Mouse (Mus musculus) spleen, postnatal 14 days (tissue): Measurements from ENCODE around the gene S1pr5.
"Not testable (repeated sequence)": the region's sequence is repeated elsewhere in the genome, so short reads cannot be mapped to it uniquely, and the experiment has no call there.

Experiments
- DNase-seq, 2 experiments: peaks; one replicate each; pipeline ENCODE4 v3.0.0; 2021 to 2022; ENCODE audit warnings: low spot score in 2 of 2

S1pr5 gene

DNA sequence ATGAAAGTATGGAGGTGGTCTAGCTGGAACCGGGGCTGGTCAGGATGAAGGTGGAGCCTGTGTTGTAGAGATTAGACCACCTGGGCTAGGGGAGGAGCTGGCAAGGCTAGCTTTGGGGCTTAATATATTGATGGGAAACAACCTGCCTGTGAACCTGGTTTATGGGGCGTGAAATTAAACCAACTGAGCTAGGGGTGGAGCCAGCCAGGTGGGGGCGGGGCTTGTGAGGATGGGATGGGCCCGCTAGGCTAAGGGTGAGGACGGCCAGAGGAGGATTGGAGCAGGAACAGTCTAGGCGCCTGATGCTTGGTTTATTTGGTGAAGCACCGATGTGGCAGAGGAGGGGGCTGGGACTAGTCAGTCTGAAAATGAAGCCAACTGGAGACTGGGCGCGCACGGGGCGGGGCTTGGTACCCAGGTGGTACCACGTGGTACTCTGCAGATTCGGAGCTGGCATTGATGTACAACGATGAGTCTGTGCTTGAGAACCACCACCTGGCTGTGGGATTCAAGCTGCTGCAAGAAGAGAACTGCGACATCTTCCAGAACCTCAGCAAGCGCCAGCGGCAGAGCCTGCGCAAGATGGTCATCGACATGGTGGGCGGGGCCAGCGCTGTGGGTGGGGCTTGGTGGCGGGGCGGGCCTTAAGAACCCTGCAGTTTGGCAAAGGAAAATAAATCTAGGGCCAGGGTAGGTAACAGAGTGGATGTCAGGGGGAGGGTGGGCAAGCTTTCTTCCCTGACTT is 43.5 kb downstream of the S1pr5 start:
- no peak for DNase-seq

DNA sequence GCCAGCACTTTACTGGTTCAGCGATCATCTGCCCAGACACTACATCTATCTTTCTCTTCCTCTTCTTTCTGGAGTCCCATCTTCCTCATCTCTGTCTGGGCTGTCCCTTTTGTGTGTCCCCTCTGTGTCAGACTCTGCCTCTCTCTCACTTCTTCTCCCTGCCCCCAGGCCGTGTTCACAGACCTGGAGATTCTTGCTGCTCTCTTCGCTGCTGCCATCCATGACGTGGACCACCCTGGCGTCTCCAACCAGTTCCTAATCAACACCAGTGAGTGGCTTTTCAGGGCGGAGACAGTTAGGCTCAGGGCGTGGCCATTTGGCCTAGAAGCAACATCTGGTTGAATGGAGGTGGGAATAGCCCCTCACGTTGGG is 44.1 kb downstream of the S1pr5 start:
- DNase-seq, result no peak

DNA sequence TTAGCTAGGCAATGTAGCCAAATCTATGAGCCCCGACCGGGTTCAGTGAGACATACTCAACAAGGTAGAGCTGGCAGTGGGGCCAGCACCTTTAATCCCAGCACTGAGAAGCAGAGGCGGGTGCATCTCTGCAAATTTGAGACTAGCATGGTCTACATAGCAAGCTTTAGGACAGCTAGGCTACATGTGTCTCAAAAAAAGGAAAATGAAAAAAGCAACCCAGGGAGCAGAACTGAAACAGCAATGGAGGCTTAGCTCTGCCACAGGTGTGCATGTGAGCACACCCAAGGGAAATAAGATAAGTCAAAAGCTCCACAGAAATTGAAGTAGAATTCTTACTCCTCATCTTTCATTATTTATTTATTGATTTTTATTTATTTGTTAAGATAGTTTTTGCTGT is 49.3 kb downstream of the S1pr5 start:
- no peak for DNase-seq

DNA sequence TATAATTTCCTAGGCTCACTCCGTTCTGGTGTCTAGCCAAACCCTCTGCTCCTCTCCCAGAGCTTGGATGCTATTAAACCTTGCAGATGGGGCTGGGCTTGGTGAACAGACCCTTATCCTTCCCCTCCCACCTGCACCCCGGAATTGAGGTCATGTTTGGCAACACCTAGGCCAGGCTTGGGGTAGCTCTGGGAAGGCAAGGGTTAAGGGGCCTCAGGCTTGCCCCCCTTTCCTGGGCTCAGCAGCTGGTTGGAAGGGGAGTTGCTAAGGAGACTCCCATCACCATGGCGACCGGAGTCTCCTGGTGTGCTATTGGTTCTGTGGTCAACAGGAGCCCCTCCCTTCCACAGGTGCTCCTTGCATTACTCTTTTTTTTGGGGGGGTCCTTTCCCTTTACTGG is 50.3 kb downstream of the S1pr5 start:
- DNase-seq, result no peak

DNA sequence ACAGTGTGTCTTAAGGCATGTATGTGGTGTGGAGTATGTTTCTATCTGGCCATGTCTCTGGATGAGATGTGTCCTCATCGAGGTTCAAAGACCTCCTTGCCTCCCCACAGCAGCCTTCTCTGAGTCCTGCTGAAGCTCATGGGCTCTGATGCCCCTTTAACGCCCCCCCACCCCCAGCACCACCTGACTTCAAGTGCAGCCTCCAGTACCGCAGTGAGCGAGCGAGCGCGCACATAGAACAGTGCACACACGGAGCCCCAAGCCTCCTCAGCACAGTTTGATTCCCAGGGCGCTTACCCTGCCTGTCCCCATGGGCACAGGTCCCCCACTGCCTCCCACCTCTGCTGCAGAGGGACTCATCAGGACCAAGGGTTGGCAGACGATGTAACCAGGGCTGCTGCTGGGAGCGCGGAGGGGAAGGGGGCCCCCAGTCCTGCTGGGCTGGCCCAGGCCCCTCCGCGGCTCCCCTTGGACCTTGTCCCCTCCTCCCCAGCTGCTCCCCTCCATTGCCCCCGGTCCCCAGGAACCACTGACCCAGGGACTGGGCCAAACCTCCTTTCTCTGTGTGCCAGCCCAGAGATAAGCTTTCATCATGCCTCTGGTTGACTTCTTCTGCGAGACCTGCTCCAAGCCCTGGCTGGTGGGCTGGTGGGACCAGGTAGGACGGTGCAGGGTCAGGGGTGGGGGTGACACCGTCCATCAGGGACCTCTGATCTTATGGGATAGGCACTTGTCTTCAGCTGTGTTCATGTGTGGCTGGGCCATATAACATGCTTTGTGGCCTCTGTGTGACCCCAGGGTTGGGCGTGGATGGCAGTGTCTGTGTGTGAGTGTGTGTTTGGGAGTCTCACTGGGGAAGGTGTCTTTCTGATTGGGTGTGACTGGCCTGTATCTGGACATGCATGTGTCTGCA is 51.5 kb downstream of the S1pr5 start:
- DNase-seq, result no peak

DNA sequence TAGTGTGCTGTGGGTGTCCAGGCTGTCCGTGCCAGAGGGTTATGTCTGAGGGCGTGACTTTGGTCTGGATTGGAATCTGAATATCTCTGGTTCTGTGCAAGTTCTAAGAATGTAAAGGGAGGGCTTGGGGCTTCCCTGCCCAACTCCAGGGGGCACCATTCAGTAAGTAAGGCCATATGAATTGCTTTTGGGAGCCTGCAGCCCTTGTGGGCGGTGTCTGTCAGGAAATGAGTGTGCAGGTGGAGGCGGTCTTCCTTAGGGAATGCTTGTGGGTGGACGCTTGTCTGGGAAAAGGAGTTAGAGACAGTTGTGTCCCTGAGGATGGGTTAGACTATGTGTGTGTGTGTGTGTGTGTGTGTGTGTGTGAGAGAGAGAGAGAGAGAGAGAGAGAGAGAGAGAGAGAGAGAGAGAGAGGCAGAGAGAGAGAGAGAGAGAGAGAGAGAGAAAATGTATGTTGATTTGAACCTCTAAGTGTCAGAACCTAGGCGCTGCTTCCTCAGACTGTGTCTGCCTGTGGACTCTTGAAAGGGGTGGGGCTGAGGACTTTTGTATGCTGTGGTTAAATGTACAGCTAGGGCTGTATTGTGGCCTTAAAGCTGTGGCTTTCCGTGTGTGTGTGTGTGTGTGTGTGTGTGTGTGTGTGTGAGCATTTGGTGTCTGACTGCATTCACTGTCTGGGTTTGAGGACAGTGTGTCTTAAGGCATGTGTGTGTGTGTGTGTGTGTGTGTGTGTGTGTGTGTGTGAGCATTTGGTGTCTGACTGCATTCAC is 52.3 kb downstream of the S1pr5 start:
- DNase-seq, result not testable (repeated sequence)

DNA sequence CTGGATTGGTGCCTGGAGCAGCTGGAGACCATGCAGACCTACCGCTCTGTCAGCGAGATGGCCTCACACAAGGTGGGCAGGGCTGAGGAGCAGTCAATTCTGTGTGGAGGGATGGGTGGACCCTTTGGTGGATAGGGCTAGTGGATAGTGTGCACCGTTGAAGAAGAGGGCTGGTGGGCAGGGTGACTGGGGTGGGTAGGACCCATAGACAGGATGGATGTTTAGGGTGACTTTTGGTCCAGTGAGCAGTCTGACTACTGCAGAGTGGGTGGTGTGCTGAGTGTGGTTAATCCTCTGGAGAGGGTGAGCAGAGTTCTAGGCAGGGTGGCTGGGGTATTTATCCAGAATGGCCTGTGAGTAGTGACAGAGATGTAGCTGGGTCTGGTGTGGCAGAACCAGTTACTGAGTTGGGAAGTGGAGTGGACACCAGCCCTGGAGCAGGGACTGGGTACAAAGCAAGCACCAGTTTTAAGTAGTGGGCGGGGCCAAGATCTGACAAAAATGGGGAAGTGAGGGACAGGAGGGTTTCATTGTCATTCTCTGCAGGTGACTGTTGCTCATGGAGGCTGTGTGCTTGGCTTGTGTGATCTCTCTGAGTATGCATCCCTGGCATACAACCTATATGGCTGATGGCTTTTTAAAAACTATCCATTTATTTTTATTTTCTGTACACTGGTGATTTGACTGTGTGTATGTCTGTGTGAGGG is 53.3 kb downstream of the S1pr5 start:
- DNase-seq, result peak; percentile 24 to 51

DNA sequence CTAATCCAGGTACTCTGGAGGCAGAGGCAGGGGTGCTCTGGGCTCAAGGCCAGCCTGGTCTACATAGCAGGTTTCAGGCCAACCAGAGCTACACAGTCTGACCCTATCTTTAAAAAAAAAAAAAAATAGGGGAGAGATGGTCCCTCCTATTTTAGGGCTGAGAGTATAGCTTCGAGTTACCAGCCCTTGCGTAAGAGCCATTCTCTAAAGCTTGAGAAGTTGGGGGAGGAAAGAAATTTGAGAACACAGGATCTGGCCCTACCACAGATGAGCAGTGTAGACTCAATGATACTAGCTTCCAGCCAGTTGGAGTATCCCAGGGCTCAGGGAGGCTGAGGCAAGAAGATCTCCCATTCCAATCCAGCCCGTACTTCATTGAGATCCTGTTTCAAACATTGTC is 54.5 kb downstream of the S1pr5 start:
- no peak for DNase-seq
